Mouse (Mus musculus): ENCODE measurements around the gene Zfp385a. TPM values are rescaled to one million over a fixed set of nuclear protein-coding genes. Genes with fewer than 3 reads are reported as not detected.

Gene Zfp385a
- polyA plus RNA-seq, 1 experiment from 2014 or later, result 7.5 TPM

DNA sequence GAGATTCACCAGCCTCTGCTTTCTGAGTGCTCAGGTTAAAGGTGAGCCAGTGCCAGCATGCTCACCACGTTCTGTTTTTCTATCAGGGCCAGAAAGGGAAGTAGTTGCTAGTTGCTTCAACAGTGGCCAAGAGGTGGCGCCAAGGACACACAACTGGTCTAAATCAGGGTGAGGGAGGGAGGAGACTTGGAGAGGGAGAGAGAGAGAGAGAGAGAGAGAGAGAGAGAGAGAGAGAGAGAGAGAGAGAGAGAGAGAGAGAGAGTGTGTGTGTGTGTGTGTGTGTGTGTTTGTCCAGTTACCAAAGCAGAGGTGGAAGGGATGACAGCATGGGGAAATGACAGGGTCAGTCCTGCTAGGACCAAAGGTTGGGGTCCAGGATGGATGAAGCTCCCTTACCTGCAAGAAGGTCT is 7.4 kb upstream of the Zfp385a start:
- 6% methylated on average over 2 of the region's 2 CpGs for WGBS
- Histone ChIP-seq H3K27ac (ENCODE audit: low read depth) (no peak overlapping the region), H3K27me3 (replicated peaks; ENCODE audit: control insufficient read depth, insufficient read depth, low read length) (no peaks in the 10 kb centered on the region), H3K4me3 (ENCODE audit: low read depth, low read length) (no peak overlapping the region), H3K4me2 (ENCODE audit: low read length) (no peak overlapping the region), H3K4me1 (replicated peaks; ENCODE audit: control insufficient read depth, insufficient read depth, low read length) (no peaks in the 10 kb centered on the region), H3K36me3 (ENCODE audit: control insufficient read depth, insufficient read depth, low read length) (peaks cover 84% of the 10 kb centered on the region), H3K9me3 (ENCODE audit: control insufficient read depth, low read length) (no peaks in the 10 kb centered on the region), H3K9ac (ENCODE audit: low read length) (no peak overlapping the region)
- no peak for ATAC-seq (replicated peaks; ENCODE audit: low FRiP score, low TSS enrichment, low read depth)
- DNase-seq (ENCODE audit: low spot score), result no peak

DNA sequence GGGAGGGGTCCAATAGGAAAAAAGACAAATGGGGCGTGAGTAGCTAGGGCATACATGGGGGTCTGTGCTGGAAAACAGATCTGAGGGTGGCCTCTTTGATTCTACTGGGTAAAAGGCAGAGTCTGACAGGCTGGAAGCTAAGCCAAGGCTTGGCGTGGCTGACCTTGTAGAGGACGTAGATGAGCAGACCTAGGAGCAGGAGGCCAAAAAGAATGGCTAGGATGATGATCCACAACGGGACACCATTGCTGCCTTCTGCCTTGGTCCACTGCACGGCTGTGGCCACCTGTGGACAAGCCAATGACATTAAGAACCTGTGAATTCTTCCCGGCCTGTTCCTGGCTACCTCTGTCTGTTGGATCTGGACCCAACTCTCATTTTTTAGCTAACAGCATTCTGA is 5.9 kb upstream of the Zfp385a start:
- Histone ChIP-seq H3K4me1 (replicated peaks; ENCODE audit: control insufficient read depth, insufficient read depth, low read length) (no peaks in the 10 kb centered on the region), H3K9ac (ENCODE audit: low read length) (no peak overlapping the region), H3K27me3 (replicated peaks; ENCODE audit: control insufficient read depth, insufficient read depth, low read length) (peaks cover 10% of the 10 kb centered on the region; the same call in 1 of the 2 replicates), H3K27ac (ENCODE audit: low read depth) (no peak overlapping the region), H3K4me2 (ENCODE audit: low read length) (no peak overlapping the region), H3K9me3 (ENCODE audit: control insufficient read depth, low read length) (no peaks in the 10 kb centered on the region), H3K4me3 (ENCODE audit: low read depth, low read length) (no peak overlapping the region), H3K36me3 (ENCODE audit: control insufficient read depth, insufficient read depth, low read length) (peaks cover 69% of the 10 kb centered on the region)
- DNase-seq (ENCODE audit: low spot score), result no peak
- ATAC-seq (replicated peaks; ENCODE audit: low FRiP score, low TSS enrichment, low read depth), result no peak
- 91% methylated on average over 6 of the region's 6 CpGs for WGBS

DNA sequence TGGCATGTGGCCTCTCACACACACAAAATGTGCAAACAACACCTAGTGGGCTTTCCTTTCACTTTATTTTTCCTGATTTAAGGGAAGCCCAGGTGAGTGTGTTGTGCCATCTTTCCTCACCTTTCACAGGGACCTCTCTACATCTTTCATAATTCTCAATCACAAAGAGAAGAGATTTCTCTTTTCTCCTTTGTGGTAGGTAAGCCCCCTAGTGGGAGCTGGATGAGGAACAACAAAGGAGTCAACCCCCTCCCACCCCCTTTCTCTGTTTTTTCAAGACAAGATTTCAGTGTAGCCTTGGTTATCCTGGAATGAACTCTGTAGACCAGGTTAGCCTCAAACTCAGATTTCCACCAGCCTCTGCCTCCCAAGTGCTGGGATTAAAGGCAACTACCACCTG is 3.7 kb upstream of the Zfp385a start:
- no peak overlapping the region for H3K4me3 ChIP-seq (ENCODE audit: low read depth, low read length)
- no peak overlapping the region for H3K4me2 ChIP-seq (ENCODE audit: low read length)
- DNase-seq (ENCODE audit: low spot score), result no peak
- H3K4me1 ChIP-seq (replicated peaks; ENCODE audit: control insufficient read depth, insufficient read depth, low read length), result no peaks in the 10 kb centered on the region
- no peak overlapping the region for H3K27ac ChIP-seq (ENCODE audit: low read depth)
- no peaks in the 10 kb centered on the region for H3K9me3 ChIP-seq (ENCODE audit: control insufficient read depth, low read length)
- H3K9ac ChIP-seq (ENCODE audit: low read length), result no peak overlapping the region
- ATAC-seq (replicated peaks; ENCODE audit: low FRiP score, low TSS enrichment, low read depth), result no peak
- peaks cover 25% of the 10 kb centered on the region for H3K27me3 ChIP-seq (replicated peaks; ENCODE audit: control insufficient read depth, insufficient read depth, low read length)
- peaks cover 46% of the 10 kb centered on the region for H3K36me3 ChIP-seq (ENCODE audit: control insufficient read depth, insufficient read depth, low read length)

DNA sequence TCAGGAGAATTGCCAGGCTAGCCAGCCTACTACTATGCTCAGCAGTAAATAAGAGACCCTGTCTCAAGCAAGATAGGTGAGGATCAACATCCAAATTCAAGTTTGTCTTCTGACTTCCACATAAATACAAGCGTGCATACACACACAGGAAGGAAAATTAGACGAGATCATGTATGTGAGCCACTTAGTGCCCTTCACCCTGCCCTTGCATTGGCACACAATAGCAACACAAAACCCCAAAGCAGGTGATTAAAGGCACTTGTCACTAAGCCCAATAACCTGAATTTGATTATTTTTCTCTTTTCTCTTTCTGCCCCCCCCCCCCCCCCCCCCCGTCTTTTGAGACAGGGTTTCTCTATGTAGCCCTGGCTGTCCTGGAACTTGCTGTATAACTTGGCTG is 3.1 kb upstream of the Zfp385a start:
- no peaks in the 10 kb centered on the region for H3K9me3 ChIP-seq (ENCODE audit: control insufficient read depth, low read length)
- peaks cover 30% of the 10 kb centered on the region for H3K27me3 ChIP-seq (replicated peaks; ENCODE audit: control insufficient read depth, insufficient read depth, low read length)
- H3K4me3 ChIP-seq (ENCODE audit: low read depth, low read length), result no peak overlapping the region
- H3K4me1 ChIP-seq (replicated peaks; ENCODE audit: control insufficient read depth, insufficient read depth, low read length), result no peaks in the 10 kb centered on the region
- H3K9ac ChIP-seq (ENCODE audit: low read length), result no peak overlapping the region
- H3K36me3 ChIP-seq (ENCODE audit: control insufficient read depth, insufficient read depth, low read length), result peaks cover 41% of the 10 kb centered on the region
- 69% methylated on average over 2 of the region's 3 CpGs for WGBS
- ATAC-seq (replicated peaks; ENCODE audit: low FRiP score, low TSS enrichment, low read depth), result no peak
- no peak for DNase-seq (ENCODE audit: low spot score)
- no peak overlapping the region for H3K27ac ChIP-seq (ENCODE audit: low read depth)
- H3K4me2 ChIP-seq (ENCODE audit: low read length), result no peak overlapping the region

DNA sequence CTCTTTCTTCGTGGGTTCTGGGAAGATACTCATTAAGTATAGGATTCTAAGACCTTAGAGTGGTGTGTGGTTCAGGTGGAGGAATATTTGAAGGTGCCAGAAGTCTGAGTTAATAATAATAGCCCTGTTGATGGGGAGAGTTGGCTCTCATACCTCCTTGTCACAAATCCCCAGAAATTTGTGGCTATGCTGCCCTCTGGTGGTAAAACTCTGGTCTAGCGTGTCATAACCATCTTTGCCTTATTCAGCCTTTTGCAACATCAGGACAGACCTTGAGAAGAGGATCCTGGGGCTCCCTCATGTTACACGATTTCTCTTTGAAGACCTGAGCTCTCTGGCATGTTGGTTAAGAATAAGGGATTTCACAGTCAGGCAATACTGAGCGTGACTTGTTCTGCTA is 2.5 kb upstream of the Zfp385a start:
- Histone ChIP-seq H3K27me3 (replicated peaks; ENCODE audit: control insufficient read depth, insufficient read depth, low read length) (peaks cover 34% of the 10 kb centered on the region), H3K9me3 (ENCODE audit: control insufficient read depth, low read length) (no peaks in the 10 kb centered on the region), H3K9ac (ENCODE audit: low read length) (no peak overlapping the region), H3K4me3 (ENCODE audit: low read depth, low read length) (no peak overlapping the region), H3K4me1 (replicated peaks; ENCODE audit: control insufficient read depth, insufficient read depth, low read length) (0 out of 2 replicates have a peak, but pooled peaks cover 2% of the 10 kb centered on the region), H3K36me3 (ENCODE audit: control insufficient read depth, insufficient read depth, low read length) (peaks cover 35% of the 10 kb centered on the region), H3K4me2 (ENCODE audit: low read length) (no peak overlapping the region), H3K27ac (ENCODE audit: low read depth) (no peak overlapping the region)
- ATAC-seq (replicated peaks; ENCODE audit: low FRiP score, low TSS enrichment, low read depth), result no peak
- peak; percentile 86 for DNase-seq (ENCODE audit: low spot score)
- 20% methylated on average over 4 of the region's 4 CpGs for WGBS

DNA sequence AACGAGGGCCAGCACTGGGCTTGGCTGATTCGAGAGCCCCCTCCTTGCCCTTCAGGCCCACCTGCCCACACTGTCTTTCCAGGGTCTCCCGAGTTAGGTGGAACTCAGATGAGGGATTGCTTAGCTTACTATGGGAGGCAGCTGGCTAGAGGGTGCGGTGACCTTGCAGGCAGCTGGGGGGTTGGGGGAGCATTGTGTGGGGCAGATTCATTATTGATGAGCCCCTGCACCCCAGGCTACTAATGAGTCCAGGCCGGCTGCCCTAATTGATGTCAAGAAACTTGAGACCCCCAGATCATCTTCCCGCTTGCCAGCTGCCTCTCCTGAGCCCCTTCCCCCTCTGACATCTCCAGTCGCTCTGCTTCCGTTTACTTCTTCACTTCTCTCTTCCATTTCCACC is 1.7 kb upstream of the Zfp385a start:
- Histone ChIP-seq H3K4me2 (ENCODE audit: low read length) (no peak overlapping the region), H3K4me1 (replicated peaks; ENCODE audit: control insufficient read depth, insufficient read depth, low read length) (0 out of 2 replicates have a peak, but pooled peaks cover 7% of the 10 kb centered on the region), H3K27me3 (replicated peaks; ENCODE audit: control insufficient read depth, insufficient read depth, low read length) (peaks cover 34% of the 10 kb centered on the region), H3K4me3 (ENCODE audit: low read depth, low read length) (no peak overlapping the region), H3K36me3 (ENCODE audit: control insufficient read depth, insufficient read depth, low read length) (peaks cover 27% of the 10 kb centered on the region), H3K9me3 (ENCODE audit: control insufficient read depth, low read length) (no peaks in the 10 kb centered on the region), H3K27ac (ENCODE audit: low read depth) (no peak overlapping the region), H3K9ac (ENCODE audit: low read length) (no peak overlapping the region)
- no peak for ATAC-seq (replicated peaks; ENCODE audit: low FRiP score, low TSS enrichment, low read depth)
- WGBS, result 47% methylated on average over 8 of the region's 8 CpGs
- no peak for DNase-seq (ENCODE audit: low spot score)

DNA sequence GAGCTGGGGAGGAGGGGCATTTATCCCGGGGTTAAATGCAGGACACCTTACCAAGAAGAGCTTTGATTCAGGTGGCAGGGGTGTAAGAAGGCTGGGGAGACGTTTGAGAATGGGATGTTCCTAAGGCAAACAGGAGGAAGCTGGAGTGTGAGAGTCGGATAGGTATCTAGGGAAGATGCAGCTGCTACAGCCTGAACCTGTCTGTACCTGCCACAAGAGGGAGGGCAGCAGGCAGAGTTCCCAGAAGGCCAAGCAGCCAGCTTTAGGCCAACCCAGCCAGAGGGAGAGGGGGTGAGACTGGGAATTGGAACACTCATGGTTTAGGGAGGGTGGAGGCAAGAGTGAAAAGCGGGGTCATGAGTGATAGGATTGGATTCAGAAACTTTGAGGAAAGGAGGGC is 893 bp upstream of the Zfp385a start:
- H3K4me1 ChIP-seq (replicated peaks; ENCODE audit: control insufficient read depth, insufficient read depth, low read length), result 0 out of 2 replicates have a peak, but pooled peaks cover 7% of the 10 kb centered on the region
- H3K27ac ChIP-seq (ENCODE audit: low read depth), result no peak overlapping the region
- WGBS, result 20% methylated on average over 4 of the region's 4 CpGs
- no peak for DNase-seq (ENCODE audit: low spot score)
- no peak overlapping the region for H3K9ac ChIP-seq (ENCODE audit: low read length)
- H3K4me2 ChIP-seq (ENCODE audit: low read length), result no peak overlapping the region
- H3K4me3 ChIP-seq (ENCODE audit: low read depth, low read length), result no peak overlapping the region
- H3K9me3 ChIP-seq (ENCODE audit: control insufficient read depth, low read length), result no peaks in the 10 kb centered on the region
- H3K36me3 ChIP-seq (ENCODE audit: control insufficient read depth, insufficient read depth, low read length), result peaks cover 19% of the 10 kb centered on the region
- no peak for ATAC-seq (replicated peaks; ENCODE audit: low FRiP score, low TSS enrichment, low read depth)
- peaks cover 34% of the 10 kb centered on the region for H3K27me3 ChIP-seq (replicated peaks; ENCODE audit: control insufficient read depth, insufficient read depth, low read length)

DNA sequence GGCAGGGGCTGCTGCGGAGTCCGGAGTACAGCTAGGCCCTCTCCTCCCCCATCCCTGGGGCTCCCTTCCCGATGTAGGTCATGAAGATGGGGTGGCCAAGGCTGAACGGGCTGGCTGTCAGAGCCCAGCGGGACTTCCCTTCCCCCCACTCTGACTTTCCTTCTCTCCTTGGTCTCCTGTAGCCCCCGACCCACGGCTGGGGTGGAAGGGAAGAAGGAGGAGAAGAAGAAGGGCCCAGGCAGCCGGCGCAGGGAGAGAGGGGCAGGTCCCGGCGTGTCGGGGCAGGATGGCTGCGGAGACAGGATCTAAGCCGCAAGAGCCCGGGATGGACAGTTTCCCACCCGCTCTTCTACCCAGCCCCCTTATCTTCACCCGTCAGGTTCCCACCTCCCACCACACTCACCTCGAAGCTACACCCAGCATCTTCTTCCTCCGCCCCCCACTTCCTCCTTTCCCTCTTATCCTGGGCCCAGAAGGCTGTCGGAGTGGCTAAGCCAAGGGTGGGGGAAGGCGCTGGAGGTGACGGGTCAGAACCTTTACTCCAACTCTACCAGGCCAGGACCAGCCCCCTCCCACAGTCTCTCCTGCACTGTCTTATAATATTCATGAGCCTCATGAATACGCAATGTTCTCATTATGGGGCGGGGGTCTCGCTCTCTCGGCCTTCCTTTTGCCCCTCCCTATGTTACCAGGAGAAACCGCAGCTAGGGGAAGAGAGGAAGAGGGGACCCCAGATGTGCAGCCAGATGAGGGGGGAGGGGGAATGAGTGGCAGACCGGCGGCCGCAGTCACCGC is 530 bp downstream of the Zfp385a start:
- Histone ChIP-seq H3K4me1 (replicated peaks; ENCODE audit: control insufficient read depth, insufficient read depth, low read length) (peaks cover 8% of the 10 kb centered on the region; the same call in 1 of the 2 replicates), H3K4me2 (ENCODE audit: low read length) (peak overlapping the region; percentile 94), H3K27me3 (replicated peaks; ENCODE audit: control insufficient read depth, insufficient read depth, low read length) (peaks cover 34% of the 10 kb centered on the region), H3K4me3 (ENCODE audit: low read depth, low read length) (peak overlapping the region; percentile 52), H3K27ac (ENCODE audit: low read depth) (no peak overlapping the region), H3K36me3 (ENCODE audit: control insufficient read depth, insufficient read depth, low read length) (peaks cover 5% of the 10 kb centered on the region; the same call in 1 of the 2 replicates), H3K9me3 (ENCODE audit: control insufficient read depth, low read length) (no peaks in the 10 kb centered on the region), H3K9ac (ENCODE audit: low read length) (peak overlapping the region; percentile 20; the same call in 1 of the 2 replicates)
- ATAC-seq (replicated peaks; ENCODE audit: low FRiP score, low TSS enrichment, low read depth) (peak; percentile 16), DNase-seq (ENCODE audit: low spot score) (no peak)
- 4% methylated on average over 29 of the region's 31 CpGs for WGBS

DNA sequence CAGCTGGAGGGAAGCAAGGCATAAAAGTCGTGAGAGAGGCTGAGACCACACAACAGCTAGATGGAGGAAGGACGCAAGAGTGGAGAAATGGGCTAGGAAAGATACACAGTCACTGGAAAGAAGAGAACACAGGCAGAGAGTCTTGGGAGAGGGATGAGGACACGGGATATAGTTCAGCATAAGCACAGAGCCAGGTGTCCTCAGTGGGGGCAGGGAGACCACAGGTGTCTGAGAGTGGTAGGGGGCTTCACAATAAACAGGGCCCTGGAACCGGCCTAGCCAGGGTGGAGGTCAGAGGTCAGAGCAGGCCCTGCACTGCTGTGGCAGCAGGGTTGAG is 1.1 kb downstream of the Zfp385a start:
- ATAC-seq (replicated peaks; ENCODE audit: low FRiP score, low TSS enrichment, low read depth), result no peak
- peaks cover 12% of the 10 kb centered on the region; the same call in 1 of the 2 replicates for H3K4me1 ChIP-seq (replicated peaks; ENCODE audit: control insufficient read depth, insufficient read depth, low read length)
- H3K9ac ChIP-seq (ENCODE audit: low read length), result no peak overlapping the region
- H3K36me3 ChIP-seq (ENCODE audit: control insufficient read depth, insufficient read depth, low read length), result no peaks in the 10 kb centered on the region
- H3K27me3 ChIP-seq (replicated peaks; ENCODE audit: control insufficient read depth, insufficient read depth, low read length), result peaks cover 34% of the 10 kb centered on the region
- H3K4me2 ChIP-seq (ENCODE audit: low read length), result peak overlapping the region; percentile 94
- H3K9me3 ChIP-seq (ENCODE audit: control insufficient read depth, low read length), result no peaks in the 10 kb centered on the region
- WGBS, result 51% methylated on average over 4 of the region's 4 CpGs
- no peak overlapping the region for H3K27ac ChIP-seq (ENCODE audit: low read depth)
- H3K4me3 ChIP-seq (ENCODE audit: low read depth, low read length), result no peak overlapping the region
- DNase-seq (ENCODE audit: low spot score), result no peak

Measured in intestine, embryonic 14.5 days (tissue).